8 mouse cellular contexts compared by ENCODE assay signal in the genomic region with DNA sequence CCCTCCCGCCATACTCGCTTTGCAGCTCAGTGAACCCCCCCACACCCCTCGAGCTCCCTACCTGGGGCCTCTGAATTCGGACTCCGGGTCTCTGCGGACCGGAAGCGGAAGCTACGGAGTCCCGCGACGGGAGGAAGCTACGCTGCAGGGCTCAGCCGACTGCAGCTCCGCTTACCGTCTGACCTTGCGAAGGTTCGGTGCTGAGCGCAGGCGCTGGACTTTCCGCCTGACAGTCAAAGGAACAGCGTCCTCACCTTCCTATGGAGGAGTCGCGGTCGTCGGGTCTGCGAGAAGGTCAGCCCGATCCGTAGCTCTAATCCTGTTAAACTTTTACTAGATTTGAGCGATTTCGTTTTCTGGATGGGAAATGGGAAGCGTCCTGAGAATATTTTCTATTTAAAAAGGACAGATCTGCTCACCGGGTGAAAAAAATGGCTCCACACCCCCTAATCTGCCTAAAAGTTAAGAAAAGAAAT. TPM values are rescaled to one million over a fixed set of nuclear protein-coding genes. Genes with fewer than 3 reads are reported as not detected.
A peak's percentile ranks its signal among the peaks of the same experiment; 100 is the strongest.
DNase-seq lines count a peak whose midpoint lies in the region; ATAC-seq and TF ChIP-seq lines count a peak whose summit lies in the region.

TSS of gene Mrps21 (minus strand) at position 128 of the 476 bp plus-strand sequence.

- H3ac ChIP-seq in myocyte (ENCODE audit: control insufficient read depth, insufficient read length), result peak within 1 kb of the TSS; percentile 43

- peak; percentile 97 for ATAC-seq in embryonic facial prominence, embryonic 14.5 days (ENCODE audit: low read depth)
- peak; percentile 94 for ATAC-seq in kidney, embryonic 14.5 days (ENCODE audit: low FRiP score, low TSS enrichment)

- peaks cover 29% of the 10 kb centered on the region for H3K36me3 ChIP-seq in embryonic facial prominence, embryonic 14.5 days (ENCODE audit: control insufficient read depth, insufficient read depth, low read length)
- H3K36me3 ChIP-seq in kidney, embryonic 14.5 days (ENCODE audit: control insufficient read depth, insufficient read depth, low read length), result peaks cover 23% of the 10 kb centered on the region
- H3K36me3 ChIP-seq in liver, adult 2 months (ENCODE audit: control insufficient read depth, insufficient read depth, low read length), result peaks cover 7% of the 10 kb centered on the region
- H3K36me3 ChIP-seq in myocyte (ENCODE audit: control insufficient read depth, insufficient read depth), result no peaks in the 10 kb centered on the region
- H3K36me3 ChIP-seq in splenic B cell, adult 2 months (ENCODE audit: control insufficient read depth, insufficient read depth, low read length, poor library complexity, severe bottlenecking), result peaks cover 9% of the 10 kb centered on the region

- H3K9me3 ChIP-seq in embryonic facial prominence, embryonic 14.5 days (ENCODE audit: control insufficient read depth, low read length), result no peaks in the 10 kb centered on the region
- no peaks in the 10 kb centered on the region for H3K9me3 ChIP-seq in kidney, embryonic 14.5 days (ENCODE audit: control insufficient read depth, low read length)

- H3K27ac ChIP-seq in embryonic facial prominence, embryonic 14.5 days (replicated peaks; ENCODE audit: low read depth, low read length), result peak within 1 kb of the TSS; percentile 76
- peak within 1 kb of the TSS; percentile 77 for H3K27ac ChIP-seq in kidney, embryonic 14.5 days (ENCODE audit: low read depth, low read length)
- H3K27ac ChIP-seq in liver, adult 2 months (replicated peaks; ENCODE audit: insufficient read depth, low read depth, low read length), result peak within 1 kb of the TSS; percentile 19

- H3K27me3 ChIP-seq in embryonic facial prominence, embryonic 14.5 days (replicated peaks; ENCODE audit: control insufficient read depth, insufficient read depth, low read length), result no peaks in the 10 kb centered on the region
- no peaks in the 10 kb centered on the region for H3K27me3 ChIP-seq in kidney, embryonic 14.5 days (ENCODE audit: control insufficient read depth, insufficient read depth, low read length)
- no peaks in the 10 kb centered on the region for H3K27me3 ChIP-seq in liver, adult 2 months (ENCODE audit: control insufficient read depth, insufficient read depth, low read length)
- no peaks in the 10 kb centered on the region for H3K27me3 ChIP-seq in myocyte (ENCODE audit: control insufficient read depth, insufficient read depth, insufficient read length)
- no peaks in the 10 kb centered on the region for H3K27me3 ChIP-seq in splenic B cell, adult 2 months (ENCODE audit: control insufficient read depth, insufficient read depth, low read length, poor library complexity, severe bottlenecking)

- DNase-seq in 416B (ENCODE audit: low read depth), result peak; percentile 94
- peak; percentile 62 to 82 for DNase-seq in adrenal gland, postnatal 4 days (ENCODE audit: low spot score in 2 of 2)
- DNase-seq in embryonic facial prominence, embryonic 14.5 days (ENCODE audit: low spot score), result peak; percentile 96
- DNase-seq in heart, adult 8-10 months (ENCODE audit: low spot score), result peak; percentile 88
- peak; percentile 90 for DNase-seq in liver, adult 2 months (ENCODE audit: extremely low read depth, low read depth, low spot score)
- DNase-seq in splenic B cell, adult 2 months (ENCODE audit: low read depth, low spot score), result peak; percentile 90

- TF ChIP-seq POLR2A in liver, adult 2 months (IDR thresholded peaks at IDR 0.05; ENCODE audit: extremely low read depth, insufficient read depth, low read length), result peak; percentile 81
- peak; percentile 96 for TF ChIP-seq POLR2A in myocyte (IDR thresholded peaks at IDR 0.05; ENCODE audit: insufficient read length, low read depth)

- H3K79me2 ChIP-seq in liver, adult 2 months (ENCODE audit: control insufficient read depth, insufficient read depth, low read length), result peaks cover 16% of the 10 kb centered on the region; the same call in 1 of the 2 replicates
- H3K79me2 ChIP-seq in myocyte (ENCODE audit: control insufficient read depth, insufficient read depth), result peaks cover 22% of the 10 kb centered on the region

- peak within 1 kb of the TSS; percentile 75 for H3K4me2 ChIP-seq in embryonic facial prominence, embryonic 14.5 days (ENCODE audit: low read depth, low read length)
- peak within 1 kb of the TSS; percentile 68 for H3K4me2 ChIP-seq in kidney, embryonic 14.5 days (replicated peaks; ENCODE audit: low read depth, low read length)
- H3K4me2 ChIP-seq in myocyte (ENCODE audit: low read depth), result peak within 1 kb of the TSS; percentile 85

- no peak for TF ChIP-seq CTCF in liver, adult 2 months (IDR thresholded peaks at IDR 0.05; ENCODE audit: low read depth, low read length)

- peak within 1 kb of the TSS; percentile 74 for H3K4me3 ChIP-seq in embryonic facial prominence, embryonic 14.5 days (ENCODE audit: low read depth, low read length)
- peak within 1 kb of the TSS; percentile 79 for H3K4me3 ChIP-seq in kidney, embryonic 14.5 days (ENCODE audit: low read length)
- peak within 1 kb of the TSS; percentile 83 for H3K4me3 ChIP-seq in liver, adult 2 months (ENCODE audit: insufficient read depth, low read depth, low read length)
- H3K4me3 ChIP-seq in myocyte, result peak within 1 kb of the TSS; percentile 93

- WGBS in embryonic facial prominence, embryonic 14.5 days, result under 1% methylated on average over 28 of the region's 33 CpGs
- under 1% methylated on average over 33 of the region's 33 CpGs for WGBS in kidney, embryonic 14.5 days
- under 1% methylated on average over 33 of the region's 33 CpGs for WGBS in liver, adult 2 months

- peak within 1 kb of the TSS; percentile 88 for H3K9ac ChIP-seq in embryonic facial prominence, embryonic 14.5 days (ENCODE audit: low read depth, low read length)
- peak within 1 kb of the TSS; percentile 83 for H3K9ac ChIP-seq in kidney, embryonic 14.5 days (ENCODE audit: low read depth, low read length)
- peak within 1 kb of the TSS; percentile 81 for H3K9ac ChIP-seq in liver, adult 2 months (ENCODE audit: low read depth, low read length)

- peaks cover 5% of the 10 kb centered on the region for H3K4me1 ChIP-seq in embryonic facial prominence, embryonic 14.5 days (ENCODE audit: control insufficient read depth, insufficient read depth, low read length)
- H3K4me1 ChIP-seq in kidney, embryonic 14.5 days (ENCODE audit: control insufficient read depth, insufficient read depth, low read length), result peaks cover 10% of the 10 kb centered on the region; the same call in 1 of the 2 replicates
- H3K4me1 ChIP-seq in liver, adult 2 months (ENCODE audit: control insufficient read depth, insufficient read depth, low read length), result peaks cover 5% of the 10 kb centered on the region

TF ChIP-seq in myocyte, 11 proteins besides CTCF, POLR2A, EP300 and RAD21:
- TF ChIP-seq REST (IDR thresholded peaks at IDR 0.05; ENCODE audit: insufficient read depth, insufficient read length), result peak; percentile 20
- TF ChIP-seq MYOD1 (IDR thresholded peaks at IDR 0.05; ENCODE audit: control insufficient read depth in 1 of 3, insufficient read length in 2 of 3, low read depth in 2 of 3), result no peak
- TF ChIP-seq E2F4 (IDR thresholded peaks at IDR 0.05; ENCODE audit: insufficient read depth), result no peak
- TF ChIP-seq SRF (IDR thresholded peaks at IDR 0.05; ENCODE audit: control insufficient read depth, insufficient read length, low read depth), result no peak
- no peak for TF ChIP-seq MYOG (IDR thresholded peaks at IDR 0.05; ENCODE audit: control insufficient read depth in 1 of 3, insufficient read depth in 1 of 3, insufficient read length in 2 of 3, low read depth in 2 of 3)
- TF ChIP-seq MAX (IDR thresholded peaks at IDR 0.05; ENCODE audit: low read depth), result no peak
- TF ChIP-seq POLR2AphosphoS2 (IDR thresholded peaks at IDR 0.05; ENCODE audit: insufficient read length, low read depth), result peak; percentile 95

RNA-seq across cellular contexts. Expression of gene Mrps21, which starts in this region (rescaled TPM):
- total RNA-seq in adrenal gland, postnatal 4 days (2021), result 100 to 1,000 TPM; 178 to 200 TPM
- 288 and 315 TPM in 2 replicates for polyA plus RNA-seq in embryonic facial prominence, embryonic 14.5 days (2014; fragmentation: Nextera tagmentation; extraction: Ambion mirVana)
- total RNA-seq in heart, adult 8-10 months (2022), result 100 to 1,000 TPM; 312 to 354 (median 350) TPM
- 377 and 496 TPM in 2 replicates for polyA plus RNA-seq in kidney, embryonic 14.5 days (2014; fragmentation: Nextera tagmentation; extraction: Ambion mirVana)
- 137 and 205 TPM in 2 replicates for total RNA-seq in liver, adult 2 months (2014; rRNA removed)
- 39.6 and 49.3 TPM in 2 replicates for polyA plus RNA-seq in liver, adult 2 months (2012; rRNA removed)
- polyA plus RNA-seq in myocyte (2012; fragmentation: generic; extraction: Trizol), result 400 TPM

Comparison
In these comparisons a context has a peak if more than half of its experiments do, and no peak if none do; other contexts are left out.
1. Peak in every context shown above with its lines: DNase-seq, ATAC-seq, H3K4me3 ChIP-seq and H3K27ac ChIP-seq.
2. H3K27ac ChIP-seq: peak in every context shown above with its lines; median percentile 77 in kidney, embryonic 14.5 days; 76 in embryonic facial prominence, embryonic 14.5 days; 19 in liver, adult 2 months.